Mouse (Mus musculus): ENCODE measurements around the gene Arid1b.

The Arid1b gene

DNA sequence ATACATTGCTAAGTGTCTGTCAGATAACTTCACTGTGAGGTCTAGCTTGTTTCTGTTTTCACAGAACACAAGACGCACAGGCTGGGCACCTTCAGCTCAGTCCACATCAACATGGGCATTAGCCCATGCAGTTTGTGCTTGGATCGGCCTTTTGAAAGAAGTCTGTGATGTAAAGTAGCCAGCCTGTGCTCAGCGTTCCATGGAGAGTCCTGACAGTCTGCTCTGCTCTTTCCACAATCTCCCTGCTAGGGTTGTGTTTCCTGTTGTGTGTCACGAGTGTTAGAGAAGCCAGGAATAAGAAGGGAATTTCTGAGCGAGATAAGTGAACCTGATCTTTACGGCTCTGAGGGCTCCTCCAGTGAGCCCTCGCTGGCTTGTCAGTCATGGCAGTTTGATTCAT, 184.9 kb downstream of the Arid1b start:
- intact Hi-C loops (cut with DNase I), result no loop called here

DNA sequence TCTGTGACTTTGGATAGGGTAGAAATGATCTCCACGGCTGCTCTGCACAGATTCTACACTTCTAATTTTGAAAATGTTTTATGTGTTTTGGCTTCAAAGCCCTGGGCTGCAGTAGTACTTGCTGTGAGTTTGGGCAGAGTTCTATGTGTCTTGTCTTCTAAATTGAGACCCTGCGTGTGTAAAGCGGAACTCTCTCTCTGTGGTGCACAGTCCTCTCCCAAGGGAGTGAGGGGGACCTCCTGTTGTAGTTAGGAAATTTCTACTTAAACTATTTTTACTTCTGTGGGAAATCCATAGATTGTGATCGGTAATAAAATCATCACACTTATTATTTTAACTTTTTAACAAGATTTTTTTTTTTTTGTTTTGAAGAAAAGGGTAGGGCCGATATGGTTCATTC, 185.3 kb downstream of the Arid1b start:
- intact Hi-C loops (cut with DNase I), result no loop called here

DNA sequence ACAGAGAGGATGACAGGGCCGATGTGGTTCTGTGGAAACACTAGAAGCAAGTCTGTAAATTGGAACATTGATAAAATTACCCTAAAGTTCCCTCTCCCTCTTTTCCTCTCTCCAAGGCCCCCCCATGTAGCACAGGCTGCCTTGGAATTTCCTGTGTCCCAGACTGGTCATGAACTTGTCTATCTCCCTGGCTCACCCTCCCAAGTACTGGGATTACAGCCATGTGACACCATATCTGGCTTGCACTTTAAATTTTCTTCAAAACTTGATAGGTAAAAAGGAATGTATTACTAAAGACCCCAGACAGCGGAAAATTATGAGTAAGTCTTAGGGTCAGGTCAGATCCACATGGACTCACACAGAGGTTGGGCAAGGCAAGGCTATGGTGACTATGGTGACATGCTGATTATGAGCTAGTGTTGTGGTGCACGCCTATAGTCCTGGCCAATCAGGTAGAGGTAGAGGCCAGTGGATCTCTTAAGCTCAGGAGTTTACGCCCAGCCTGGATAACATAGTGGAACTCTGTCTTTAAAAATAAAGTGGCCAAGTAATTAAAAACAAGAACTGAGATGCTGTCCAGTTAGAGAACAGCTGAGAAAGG, 185.9 kb downstream of the Arid1b start:
- intact Hi-C loops (cut with DNase I), result loop anchor here (10.0 kb wide), 1 partner anchor 395 kb away; no protein-coding TSS in a partner anchor

DNA sequence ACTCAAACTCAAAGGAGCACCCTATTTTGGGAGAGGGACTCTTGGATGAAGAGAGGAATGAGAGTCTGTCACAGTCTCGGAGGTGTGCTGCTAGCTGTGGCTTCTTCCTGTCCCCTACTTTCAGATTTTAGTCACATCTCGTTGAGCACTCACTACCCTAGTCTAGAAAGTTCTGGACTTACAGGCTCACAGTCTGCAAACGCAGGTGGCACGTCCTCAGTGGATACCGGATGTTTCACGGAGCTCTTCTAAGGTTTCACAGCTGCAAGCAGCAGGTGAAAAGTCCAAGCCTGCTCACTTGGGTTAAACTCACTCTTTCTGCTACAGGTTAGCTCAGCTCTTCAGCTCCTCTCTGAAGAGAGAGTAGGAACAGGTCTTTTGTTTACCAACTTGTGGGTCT, 186.8 kb downstream of the Arid1b start:
- intact Hi-C loops (cut with DNase I), result loop anchor here (10.0 kb wide), 1 partner anchor 396 kb away; no protein-coding TSS in a partner anchor

DNA sequence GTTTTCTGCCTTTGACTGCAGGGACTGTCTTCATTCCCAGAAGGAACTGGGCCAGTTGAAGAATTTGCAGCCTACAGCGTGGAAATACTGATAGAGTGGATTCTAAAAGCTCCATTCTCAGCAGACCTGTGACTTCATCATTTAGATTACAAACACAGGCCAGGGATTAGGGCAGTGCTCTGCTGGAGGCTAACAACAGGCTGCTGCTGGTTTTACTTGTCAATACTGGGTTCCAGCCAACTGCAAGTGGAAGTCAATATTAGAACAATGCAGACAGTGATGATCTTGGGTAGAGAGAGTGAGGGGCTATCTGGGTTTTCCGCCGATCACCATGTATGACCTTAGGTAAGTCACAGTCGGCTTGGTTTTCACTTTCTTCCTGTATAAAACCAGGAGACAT, 188.4 kb downstream of the Arid1b start:
- intact Hi-C loops (cut with DNase I), result loop anchor here (10.0 kb wide), 1 partner anchor 398 kb away; no protein-coding TSS in a partner anchor

DNA sequence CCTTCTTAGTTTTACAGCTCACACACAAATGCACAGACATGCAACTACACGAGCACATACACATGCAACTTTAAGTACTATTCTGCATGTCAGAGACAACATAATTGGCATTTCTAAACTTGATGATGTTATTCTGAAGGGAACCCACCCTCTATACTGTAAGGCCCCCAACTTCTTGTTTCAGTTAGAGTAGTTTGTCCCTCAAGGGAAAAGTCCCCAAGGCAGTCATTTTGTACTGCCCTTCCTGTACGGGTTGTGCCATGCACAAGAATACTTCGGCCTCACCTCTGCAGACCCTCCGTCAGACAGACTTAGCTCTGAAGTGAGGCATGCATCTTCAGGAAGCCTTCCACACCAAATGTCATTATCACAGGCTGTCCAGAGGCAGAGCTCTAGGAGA, 191.4 kb downstream of the Arid1b start:
- intact Hi-C loops (cut with DNase I), result loop anchor here (5.0 to 10.0 kb wide), 2 partner anchors 118 to 401 kb away; no protein-coding TSS in a partner anchor

DNA sequence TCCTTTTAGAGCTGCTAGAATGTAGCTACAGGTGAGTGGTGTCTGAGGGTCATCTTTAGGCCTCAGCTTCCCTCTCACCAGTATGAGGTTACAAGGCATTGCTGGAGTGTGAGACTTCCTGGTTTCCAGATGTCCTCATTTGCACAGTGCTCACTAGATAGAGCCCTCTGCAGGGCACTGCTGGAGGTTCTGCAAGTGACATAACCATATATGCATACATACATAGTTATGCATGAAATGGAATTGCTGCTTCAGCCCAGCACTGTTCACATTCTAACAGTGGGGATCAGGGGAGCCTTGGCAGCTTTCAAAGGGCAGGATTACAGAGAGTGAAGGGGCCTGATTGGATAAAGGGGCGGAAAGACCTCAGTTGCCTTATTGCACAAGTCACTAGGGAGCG, 193.4 kb downstream of the Arid1b start:
- intact Hi-C loops (cut with DNase I), result loop anchor here (1.0 to 10.0 kb wide), 3 partner anchors 30 to 403 kb away; no protein-coding TSS in a partner anchor

DNA sequence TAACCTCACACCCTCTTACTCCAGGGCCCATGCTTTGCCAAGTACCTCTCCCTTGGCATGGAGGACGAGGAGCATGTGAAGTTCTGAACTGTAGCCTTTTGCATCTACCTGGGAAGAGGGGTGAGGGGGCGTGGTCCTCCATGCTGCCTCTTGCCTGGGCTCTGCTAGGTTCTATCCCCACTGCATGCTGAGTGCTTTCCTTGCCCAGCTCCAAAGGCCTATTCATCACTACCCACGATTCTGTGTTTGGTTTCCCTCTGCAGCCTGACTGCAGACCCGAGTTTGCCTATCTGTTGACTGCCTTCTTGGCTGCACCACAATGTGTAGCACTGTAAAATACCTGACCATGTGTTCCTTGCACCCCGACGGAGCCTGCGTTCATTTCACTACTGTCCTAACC, 194.3 kb downstream of the Arid1b start:
- intact Hi-C loops (cut with DNase I), result loop anchor here (2.0 to 10.0 kb wide), 3 partner anchors 121 to 404 kb away; no protein-coding TSS in a partner anchor

DNA sequence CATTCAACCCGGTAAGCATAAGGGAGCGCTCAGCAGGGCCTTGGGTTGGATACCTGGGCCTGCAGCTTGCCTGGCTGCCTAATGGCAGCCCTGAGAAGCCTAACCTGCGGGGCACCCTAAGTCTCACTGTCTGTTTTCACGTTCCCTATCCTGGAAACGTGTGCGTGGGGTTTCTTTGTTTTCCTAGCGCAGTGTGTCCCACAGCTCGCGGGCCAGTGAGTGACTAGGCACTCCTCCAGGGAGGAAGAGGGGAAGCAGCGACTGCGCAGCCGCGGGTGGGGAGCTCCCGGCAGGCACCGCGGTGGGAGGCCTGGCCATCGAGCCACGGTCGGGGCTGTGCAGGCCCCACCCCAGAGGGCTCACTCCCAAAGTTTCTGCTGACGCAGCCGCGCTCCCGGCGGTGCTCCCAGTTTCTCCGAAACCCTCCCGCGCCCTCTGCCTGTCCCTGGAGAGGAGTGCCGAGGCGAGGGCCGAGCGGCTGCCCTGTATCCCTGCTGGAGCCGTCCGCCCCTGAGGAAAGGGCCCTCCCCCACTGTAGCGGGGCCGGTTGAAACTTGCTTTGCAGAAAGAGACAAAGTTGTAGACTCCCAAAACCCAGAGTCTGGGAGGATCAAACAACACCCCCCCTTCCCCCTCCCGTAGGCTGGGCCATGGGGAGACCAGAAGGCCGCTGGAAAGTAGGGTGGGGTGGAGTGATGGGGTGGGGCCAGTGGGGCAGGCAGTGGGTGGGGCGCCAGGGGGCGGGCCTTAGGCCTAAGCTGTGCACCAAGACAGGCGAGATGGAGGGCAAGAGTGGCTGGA, 195.6 kb downstream of the Arid1b start:
- intact Hi-C loops (cut with DNase I), result loop anchor here (2.0 to 10.0 kb wide), 3 partner anchors 122 to 405 kb away; no protein-coding TSS in a partner anchor

DNA sequence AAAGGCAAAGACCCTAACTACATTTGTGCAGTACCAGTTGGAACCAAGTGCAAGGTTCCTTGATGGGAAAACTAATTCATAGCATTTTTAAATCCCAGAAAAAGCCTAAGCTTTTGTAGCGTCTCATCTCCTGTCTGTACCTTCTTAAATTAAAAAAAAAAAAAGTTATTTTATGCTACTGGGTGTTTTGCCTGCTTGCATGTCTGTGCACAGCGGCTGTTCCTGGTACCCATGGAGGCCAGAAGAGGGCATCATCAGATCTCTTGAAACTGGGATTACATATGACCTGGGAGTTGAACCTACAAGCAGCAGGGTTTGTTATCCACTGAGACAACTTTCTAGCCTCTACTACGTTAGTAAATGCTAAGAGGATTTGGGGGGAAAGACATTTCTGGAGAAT, 196.2 kb downstream of the Arid1b start:
- intact Hi-C loops (cut with DNase I), result no loop called here

DNA sequence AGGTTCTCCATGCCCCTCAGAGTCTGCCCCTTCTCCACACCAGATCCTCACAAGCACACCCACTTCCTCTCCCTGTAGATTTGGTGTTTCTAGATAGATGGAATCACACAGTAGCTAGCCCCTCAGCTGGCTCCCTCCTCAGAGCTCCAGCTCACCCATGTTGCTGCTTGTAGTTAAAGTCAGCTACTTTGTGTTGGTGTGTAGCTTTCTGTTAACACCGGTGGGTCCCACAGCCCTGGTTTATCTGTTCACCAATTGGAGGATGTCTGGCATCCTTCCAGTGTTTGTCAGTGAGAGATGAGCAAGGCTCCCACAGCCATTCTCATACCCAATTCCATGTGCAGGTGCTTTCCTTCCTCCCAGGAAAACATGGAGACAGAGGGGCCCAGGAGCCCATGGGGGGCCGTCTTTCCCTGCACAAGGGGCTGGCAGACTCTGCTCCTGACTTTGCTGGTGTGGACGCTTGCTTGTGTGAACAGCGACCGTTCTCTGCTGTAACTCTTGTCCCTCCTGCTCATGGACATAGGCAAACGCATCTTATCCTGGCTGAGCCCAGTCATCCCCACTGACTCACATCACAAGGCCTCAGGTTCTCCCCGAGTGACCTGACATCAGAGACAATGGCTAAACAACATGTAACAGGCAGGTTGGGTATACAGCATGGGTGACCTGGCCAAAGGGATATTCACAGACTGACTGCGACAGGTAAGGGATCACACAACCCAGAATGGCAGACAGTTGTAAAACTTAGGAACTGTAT, 200.2 kb downstream of the Arid1b start:
- intact Hi-C loops (cut with DNase I), result no loop called here

DNA sequence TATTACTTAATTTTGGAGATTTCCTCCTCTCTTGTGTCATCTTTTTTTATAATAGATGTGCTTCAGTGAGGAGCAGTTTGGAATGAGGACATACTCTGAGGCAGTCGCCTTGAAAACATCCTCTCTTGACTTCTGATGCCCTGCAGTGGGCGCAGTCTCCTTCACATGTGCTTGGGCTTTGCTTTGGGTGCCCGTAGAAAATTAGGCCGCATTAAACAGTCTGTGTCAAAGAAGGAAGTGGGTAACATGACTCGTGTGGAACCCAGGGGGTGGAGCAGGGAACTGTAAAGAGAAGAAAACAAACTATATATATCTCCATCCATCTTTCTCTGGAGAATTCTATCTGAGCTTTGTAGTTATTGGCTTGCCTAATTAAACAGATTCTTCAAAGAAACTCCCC, 201.3 kb downstream of the Arid1b start:
- intact Hi-C loops (cut with DNase I), result no loop called here

DNA sequence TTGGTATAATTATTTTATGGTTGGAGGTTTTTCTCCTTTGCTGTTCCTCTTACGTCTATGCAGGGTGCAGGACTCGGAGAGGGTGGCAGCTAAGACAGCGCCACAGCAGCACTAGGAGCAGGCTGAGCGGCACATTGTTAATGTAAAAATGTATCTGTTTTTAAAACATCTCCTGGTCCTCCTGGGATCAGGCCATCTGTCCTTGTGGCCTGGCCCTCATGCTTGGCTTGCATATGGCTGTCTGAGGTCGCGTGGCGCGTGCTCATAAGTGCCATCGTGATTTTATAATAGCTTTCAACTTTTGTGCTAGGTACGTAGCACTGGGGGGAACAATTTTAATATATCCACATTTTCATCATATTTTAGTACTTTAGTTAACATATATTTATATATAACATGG, 201.9 kb downstream of the Arid1b start:
- intact Hi-C loops (cut with DNase I), result no loop called here

DNA sequence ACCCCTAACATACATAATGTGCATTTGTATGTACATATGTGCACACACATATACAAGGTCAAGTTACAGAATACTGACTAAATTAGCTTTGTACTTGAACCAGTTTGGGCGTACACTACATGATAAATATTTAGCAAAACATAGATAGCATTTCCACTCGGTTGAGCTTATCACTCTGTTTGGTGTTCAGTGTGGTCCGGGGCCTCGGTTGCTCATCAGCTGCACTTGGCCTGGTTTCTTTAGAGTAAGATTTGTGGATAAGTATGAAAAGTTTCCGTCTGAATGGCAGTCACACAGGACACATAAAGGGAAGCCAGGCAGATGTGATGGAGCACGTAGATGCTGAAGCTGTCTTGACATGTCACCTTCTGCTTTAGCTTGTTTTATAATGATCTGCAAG, 202.4 kb downstream of the Arid1b start:
- intact Hi-C loops (cut with DNase I), result no loop called here

DNA sequence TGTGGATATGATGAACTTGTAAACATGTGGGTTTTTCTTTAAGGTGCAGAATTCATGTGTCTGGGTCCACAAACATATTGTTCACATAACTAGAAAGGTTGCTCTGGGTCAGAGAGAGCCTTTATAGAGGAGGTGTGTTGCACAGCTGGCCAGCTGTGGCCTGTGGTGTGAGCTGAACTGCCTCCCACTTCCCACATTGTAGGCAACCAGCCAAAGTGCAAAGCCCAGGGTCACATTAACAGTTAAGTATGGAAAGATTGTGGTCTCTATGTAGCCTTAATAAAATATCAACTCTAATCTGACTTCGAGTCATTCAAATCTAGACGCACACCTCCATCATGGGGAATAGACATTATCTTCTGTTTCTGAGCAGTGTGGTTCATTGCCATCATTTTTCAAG, 203.0 kb downstream of the Arid1b start:
- intact Hi-C loops (cut with DNase I), result no loop called here

DNA sequence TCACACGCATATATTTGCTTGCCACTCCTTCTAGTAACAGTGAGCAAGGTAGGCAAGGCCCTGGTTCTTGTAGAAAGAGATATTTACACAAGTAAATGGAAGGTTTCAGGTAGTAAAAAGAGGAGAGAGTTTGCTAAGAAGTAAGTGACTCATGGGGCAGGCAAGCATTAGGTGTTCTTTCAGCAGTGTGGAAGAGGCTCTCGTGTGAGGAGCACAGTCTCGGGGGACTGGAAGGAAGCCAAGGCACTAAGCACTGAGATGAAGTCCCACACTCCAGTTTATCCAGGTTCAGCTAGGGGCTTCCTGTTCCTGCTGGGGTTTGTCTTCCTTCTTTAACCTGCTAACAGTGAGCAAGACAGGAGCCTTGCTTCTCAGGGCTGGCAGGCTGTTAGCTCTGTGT, 203.6 kb downstream of the Arid1b start:
- intact Hi-C loops (cut with DNase I), result no loop called here

DNA sequence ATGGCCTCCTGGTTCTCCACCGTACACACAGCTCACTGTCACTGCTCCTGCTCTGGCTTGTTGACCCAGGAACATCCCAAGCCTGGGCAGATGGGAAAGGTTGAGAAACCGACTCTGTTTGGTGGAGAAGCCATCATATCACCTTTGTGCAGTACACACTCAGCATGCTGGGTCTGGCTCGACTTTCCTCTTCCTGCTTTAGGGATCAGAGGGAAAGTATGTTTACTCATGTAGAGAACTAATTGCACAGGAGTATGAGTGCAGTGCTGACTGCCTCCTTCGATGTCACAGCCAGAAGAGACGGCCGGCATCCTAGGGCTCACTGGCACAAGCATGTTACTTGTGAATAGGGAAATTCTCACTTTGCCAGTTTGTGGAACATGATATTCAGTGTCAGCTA, 204.1 kb downstream of the Arid1b start:
- intact Hi-C loops (cut with DNase I), result no loop called here

DNA sequence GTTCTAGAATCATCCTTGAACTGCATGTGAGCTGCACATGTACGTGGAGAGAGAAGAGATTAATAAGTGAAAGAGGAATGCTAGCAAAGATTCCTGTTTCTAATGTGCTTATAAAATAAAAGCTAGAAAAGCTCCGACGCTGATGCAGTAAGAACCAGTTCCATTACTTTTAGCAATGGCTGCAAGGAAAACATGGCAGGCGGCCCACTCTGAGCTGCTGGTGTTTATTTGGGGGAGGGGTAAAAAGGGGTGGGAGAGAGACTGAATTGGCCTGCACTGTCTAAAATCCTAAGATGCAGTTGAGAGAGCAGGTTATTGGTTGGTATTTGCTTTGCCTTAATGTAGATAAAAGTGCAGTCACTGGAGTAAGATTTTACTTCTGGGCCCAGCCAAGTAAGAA, 204.7 kb downstream of the Arid1b start:
- intact Hi-C loops (cut with DNase I), result no loop called here

DNA sequence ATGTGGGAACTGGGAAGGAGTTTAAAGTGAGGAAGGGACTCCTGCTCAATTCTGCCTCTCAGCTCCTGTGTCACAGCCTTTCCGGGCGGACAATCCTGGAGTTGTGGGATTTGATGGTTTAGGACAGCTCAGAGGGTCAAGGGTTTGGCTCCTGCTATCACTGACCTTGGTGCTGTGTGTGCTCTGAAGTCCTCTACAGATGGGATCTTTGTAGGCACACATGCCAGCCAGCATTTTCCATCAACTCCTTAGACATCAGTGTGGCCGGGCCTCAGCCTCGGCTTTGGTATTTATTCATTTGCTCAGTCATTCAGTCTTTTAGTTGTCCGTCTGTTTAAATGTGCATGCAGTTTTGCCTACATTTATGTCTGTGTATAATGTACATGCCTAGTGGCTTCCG, 206.5 kb downstream of the Arid1b start:
- intact Hi-C loops (cut with DNase I), result no loop called here

DNA sequence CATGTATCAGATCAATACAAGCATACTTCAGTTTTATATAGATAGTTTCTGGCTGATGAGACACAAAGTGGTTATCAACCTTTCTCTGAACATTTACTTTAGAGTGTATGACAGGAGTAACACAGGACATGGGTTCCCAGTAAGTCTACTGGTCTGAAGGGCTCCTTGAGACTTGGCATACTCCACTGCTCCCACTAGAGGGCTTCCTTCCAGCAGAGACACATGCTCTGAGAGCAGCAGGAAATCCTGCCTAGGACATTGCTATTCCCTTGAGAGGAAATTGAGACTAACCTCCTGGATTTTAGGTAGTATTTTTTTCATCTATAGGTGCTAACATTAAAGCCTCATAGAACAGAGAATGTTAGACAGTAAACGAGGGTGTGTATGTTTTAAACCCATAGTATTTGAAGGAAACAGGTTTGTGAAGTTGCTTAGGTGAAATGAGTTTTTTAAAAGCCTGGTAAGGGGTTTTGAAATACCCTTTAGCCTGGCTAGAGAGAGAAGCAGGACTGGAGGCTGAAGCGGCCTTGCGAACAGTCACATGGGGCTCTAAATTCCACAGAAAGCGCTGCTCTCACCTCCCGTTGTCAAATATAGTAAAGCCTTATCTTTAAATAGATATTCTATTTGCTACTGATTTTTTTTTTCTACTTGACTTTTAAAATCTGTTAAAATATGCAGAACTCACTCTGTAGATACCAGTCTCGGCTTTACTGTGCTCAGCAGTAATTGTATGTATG, 207.9 kb downstream of the Arid1b start:
- intact Hi-C loops (cut with DNase I), result no loop called here

DNA sequence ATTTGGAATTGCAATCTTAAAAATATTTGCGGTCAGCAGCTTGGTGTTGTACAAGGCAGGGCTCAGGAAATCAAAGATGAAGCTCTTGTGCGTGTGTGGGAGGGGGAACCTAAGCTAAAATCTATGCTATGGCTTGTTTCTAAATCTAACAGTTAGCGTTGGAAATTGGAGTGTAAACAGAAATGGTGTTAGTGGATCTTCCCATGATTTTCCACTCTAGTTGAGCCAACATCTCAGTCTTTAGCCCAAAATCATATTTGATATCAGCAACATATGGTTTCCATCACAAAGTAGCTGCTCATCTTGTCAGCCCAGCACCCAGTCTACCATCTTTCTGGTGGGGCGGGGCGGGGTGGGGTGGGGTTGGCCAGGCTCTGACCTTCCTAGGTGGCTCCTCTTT, 208.6 kb downstream of the Arid1b start:
- intact Hi-C loops (cut with DNase I), result no loop called here
